Mouse (Mus musculus) cerebellum, postnatal 36 days (tissue): ENCODE measurements around the gene Adam21.
A peak's percentile ranks its signal among the peaks of the same experiment; 100 is the strongest.
"Not testable (repeated sequence)": the region's sequence is repeated elsewhere in the genome, so short reads cannot be mapped to it uniquely, and the experiment has no call there.

Experiments
- DNase-seq, 2 experiments: peaks; one replicate each; pipeline ENCODE4 v3.0.0; 2021 to 2022; ENCODE audit warnings: mixed read lengths in 2 of 2

Gene Adam21

DNA sequence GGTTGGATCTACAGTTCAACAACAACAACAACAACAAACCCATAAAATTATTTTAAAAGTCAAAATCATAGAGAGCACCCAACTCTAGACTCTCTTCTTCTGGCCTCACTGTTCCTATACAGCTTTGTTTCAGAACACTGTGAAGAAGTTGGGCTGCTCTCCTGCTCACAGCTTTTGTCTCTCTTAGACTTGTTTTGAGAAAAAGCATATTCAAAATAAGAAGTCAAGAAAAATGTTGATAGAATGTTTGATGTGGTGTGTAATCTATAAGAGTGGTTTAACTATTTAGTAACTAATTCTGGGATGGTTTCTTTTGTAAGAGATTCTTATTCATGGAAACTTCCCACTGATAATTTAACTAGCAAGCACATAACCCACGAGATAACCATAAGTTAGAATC, at the start of gene Adam21:
TSS of gene Adam21 (minus strand) at position 101 of the 400 bp plus-strand sequence.
- no peak for DNase-seq

DNA sequence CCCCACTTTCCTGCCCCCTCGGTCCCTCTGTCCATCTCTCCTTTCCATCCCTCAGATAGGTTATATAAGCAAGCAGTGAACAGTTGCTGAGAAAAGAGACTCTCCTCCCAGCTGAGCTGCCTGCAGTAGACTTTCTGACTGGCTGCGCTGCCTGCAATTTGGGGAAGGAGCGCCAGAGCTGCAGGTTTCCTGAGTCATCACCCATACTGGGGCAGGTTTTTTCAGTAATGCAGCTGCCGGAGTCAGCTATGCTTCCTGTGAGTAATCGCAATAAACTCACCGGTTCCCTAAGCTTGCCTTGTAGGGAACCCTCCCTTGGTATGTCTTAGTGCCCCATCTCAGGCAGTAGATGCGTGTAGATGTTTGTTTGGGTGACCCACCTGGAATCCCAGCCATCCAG, 48.7 kb upstream of the Adam21 start:
- no peak for DNase-seq

- DNase-seq = no peak
Measured at GRCm38 (mm10) chr12:81615807-81616206, 47.5 kb upstream of the Adam21 start.

DNA sequence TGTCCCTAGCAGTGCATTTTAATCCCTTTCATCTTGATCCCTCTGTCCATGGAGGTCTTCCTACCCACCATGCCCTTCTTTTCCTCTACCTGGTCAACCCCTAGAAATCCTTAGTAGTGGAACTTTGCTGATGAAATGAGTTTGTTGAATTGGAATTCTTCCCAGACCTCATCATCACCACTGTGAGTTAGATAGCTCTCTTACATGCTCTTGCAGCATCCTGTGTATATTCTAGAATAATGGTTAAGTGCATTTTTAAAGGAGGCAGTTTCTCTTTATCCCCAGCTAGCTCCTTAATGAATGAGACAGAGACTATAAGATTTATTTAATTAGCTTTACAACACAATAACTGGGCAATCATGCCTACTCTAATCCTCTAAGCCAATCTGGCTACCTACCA, 41.2 kb upstream of the Adam21 start:
- no peak for DNase-seq

DNA sequence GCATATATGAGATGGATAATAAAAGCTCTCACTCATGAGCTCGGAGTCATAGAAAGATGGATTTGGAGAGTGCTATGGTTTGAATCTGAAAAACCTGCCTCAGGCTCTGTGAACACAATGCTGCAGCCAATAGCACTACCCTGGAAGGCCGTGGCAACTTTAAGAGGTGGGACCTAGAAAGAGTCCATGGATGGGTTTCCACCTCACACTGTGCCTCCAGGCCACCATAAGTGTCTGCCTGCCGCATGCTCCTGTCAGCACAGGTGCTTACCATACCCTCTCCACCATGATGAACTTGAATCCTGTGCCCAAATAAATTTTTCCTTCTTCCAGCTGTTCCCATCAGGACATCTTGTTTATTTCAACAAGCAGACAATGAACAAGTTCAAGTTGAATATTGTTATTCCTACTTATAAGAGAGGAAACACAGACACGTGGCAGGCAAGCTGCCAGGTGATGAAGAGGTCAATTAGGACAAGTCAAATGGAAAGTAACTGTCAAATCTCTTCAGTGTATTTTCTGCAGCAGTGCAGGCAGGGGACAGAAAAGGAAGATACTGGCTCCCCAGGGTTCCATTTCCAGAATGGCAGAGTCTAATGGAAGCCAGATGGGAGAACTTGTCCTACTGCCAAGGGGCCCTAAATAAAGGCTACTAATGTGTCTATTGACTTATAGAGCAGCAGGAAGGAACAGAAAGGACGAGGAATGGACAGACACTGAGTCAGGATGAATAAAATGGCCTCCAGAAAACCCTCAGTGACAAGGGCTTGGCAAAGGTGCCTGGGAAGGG, 36.9 kb upstream of the Adam21 start:
- no peak for DNase-seq

GRCm38 (mm10) chr12:81596547-81597262, 28.4 kb upstream of the Adam21 start:
- DNase-seq = no peak

- DNase-seq = peak; percentile 89 to 92
Measured at GRCm38 (mm10) chr12:81594902-81595671, 26.8 kb upstream of the Adam21 start, which contains the start of gene Med6. Med6 (minus strand) TSS chr12:81595008.

- no peak for DNase-seq
Measured at GRCm38 (mm10) chr12:81567931-81568330, 343 bp downstream of the Adam21 start.

DNA sequence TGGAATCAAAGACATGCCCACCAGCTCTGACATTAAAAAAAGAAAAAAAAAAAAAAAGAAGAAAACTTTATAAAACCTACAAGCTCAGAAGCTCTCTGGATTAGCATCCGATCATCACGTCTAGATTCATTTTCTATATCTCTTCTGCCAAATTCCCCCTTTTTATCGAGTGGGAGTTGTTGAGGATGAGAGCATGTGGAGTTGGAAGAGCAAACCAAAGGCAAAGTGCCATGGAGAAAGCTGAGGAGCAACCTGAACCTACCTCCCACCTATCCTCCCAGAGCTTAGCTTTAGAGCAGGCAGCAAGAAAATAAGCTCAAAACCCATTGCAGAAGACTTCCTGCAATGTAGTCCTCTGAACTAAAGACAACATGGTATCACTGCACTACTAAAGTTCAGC, 4.1 kb downstream of the Adam21 start:
- DNase-seq = no peak

GRCm38 (mm10) chr12:81549286-81549685, 19.0 kb downstream of the Adam21 start:
- no peak for DNase-seq

DNA sequence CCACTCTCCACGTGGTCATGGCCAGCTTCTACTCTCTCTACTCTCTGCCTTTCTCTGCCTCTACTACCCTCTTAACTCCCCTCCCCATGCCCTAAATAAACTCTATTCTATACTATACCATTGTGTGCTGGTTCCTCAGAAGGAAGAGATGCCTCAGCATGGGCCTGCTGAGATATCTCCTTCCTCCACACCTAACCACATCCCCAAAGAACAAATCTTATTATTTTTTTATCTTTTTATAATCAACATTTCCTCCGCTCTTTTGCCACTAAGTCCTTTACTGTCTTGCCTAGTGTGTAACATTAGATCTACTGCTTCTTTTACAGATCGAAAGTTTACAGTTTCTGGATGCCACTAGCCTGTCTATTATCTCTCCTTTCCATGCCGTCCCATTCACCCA, 21.1 kb downstream of the Adam21 start:
- no peak for DNase-seq

DNA sequence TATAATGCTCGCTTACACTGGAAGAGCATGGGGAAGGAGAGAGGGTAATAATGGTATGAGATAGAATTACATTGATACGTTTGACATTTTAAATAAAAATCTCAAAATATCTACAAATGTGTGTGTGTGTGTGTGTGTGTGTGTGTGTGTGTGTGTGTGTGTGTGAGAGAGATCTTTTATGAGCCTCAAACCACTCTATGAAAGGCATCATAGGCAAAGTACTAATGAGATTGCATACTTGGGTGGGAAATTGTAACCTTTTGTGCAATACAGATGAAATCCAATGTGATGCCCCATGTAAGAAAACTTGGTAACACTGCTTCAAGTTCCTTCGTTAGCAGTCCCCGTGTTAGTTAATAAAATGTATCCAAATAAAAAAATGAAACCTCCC, 35.2 kb downstream of the Adam21 start:
- DNase-seq = no peak

- DNase-seq = peak; percentile 90 to 94
Measured at GRCm38 (mm10) chr12:81532316-81533028, 35.8 kb downstream of the Adam21 start, which contains the start of the genes Gm20498 and Synj2bp. Gm20498 (minus strand) TSS chr12:81532905. Synj2bp (minus strand) TSS chr12:81532911.

DNA sequence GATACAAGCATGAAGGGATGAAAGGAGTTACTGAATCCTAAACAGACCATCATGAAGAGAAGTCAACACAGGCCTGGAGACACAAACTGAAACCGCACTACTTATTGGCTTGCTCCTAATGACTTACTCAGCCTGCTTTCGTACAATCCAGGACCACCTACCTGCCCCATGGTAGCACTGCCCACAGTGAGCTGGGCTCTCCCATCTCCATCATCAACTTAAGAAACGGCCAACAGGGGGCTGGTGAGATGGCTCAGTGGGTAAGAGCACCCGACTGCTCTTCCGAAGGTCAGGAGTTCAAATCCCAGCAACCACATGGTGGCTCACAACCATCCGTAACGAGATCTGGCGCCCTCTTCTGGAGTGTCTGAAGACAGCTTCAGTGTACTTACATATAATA, 37.7 kb downstream of the Adam21 start:
- not testable (repeated sequence) for DNase-seq
